Mouse (Mus musculus): ENCODE measurements at regions not wholly inside any gene's neighbourhood (a gene's known extent, or its start where the extent isn't known, plus 50 kb on each side); places are given as distances from the start of the nearest gene placed in this dataset.

- no peak for DNase-seq (ENCODE audit: low read depth, low spot score)
These were observed 2684.9 kb upstream of the Pcdh20 start for GRCm38 (mm10) chr14:91156115-91156514.

- DNase-seq (ENCODE audit: low read depth, low spot score): peak; percentile 27
These were observed 2680.3 kb upstream of the Pcdh20 start for GRCm38 (mm10) chr14:91151449-91151848.
